Mouse (Mus musculus) MEL-GATA-1-ER (cell line): ENCODE results near the gene Cd37.

Source experiments
- DNase-seq: peaks from one replicate; pipeline ENCODE4 v3.0.0-alpha.2; 2012; ENCODE audit warnings: low read depth; ENCODE audit errors: extremely low read depth

Gene Cd37

GRCm38 (mm10) chr7:45234922-45235571 is 3.9 kb downstream of the Cd37 start:
- no peak for DNase-seq

- no peak for DNase-seq
These were observed 4.5 kb downstream of the Cd37 start for GRCm38 (mm10) chr7:45234333-45234841.

GRCm38 (mm10) chr7:45233580-45234332 is 5.2 kb downstream of the Cd37 start:
- DNase-seq = no peak

GRCm38 (mm10) chr7:45232716-45233465 is 6.0 kb downstream of the Cd37 start:
- no peak for DNase-seq

GRCm38 (mm10) chr7:45231941-45232340 is 7.0 kb downstream of the Cd37 start:
- DNase-seq = no peak

- DNase-seq = no peak
These were observed 7.7 kb downstream of the Cd37 start for GRCm38 (mm10) chr7:45231192-45231591.

- no peak for DNase-seq
These were observed 9.3 kb downstream of the Cd37 start for GRCm38 (mm10) chr7:45229459-45230203.

- no peak for DNase-seq
These were observed 9.9 kb downstream of the Cd37 start for GRCm38 (mm10) chr7:45229046-45229445.

GRCm38 (mm10) chr7:45228548-45228947 is 10.4 kb downstream of the Cd37 start:
- DNase-seq = no peak

- no peak for DNase-seq
These were observed 12.5 kb downstream of the Cd37 start for GRCm38 (mm10) chr7:45226421-45226820.

- no peak for DNase-seq
These were observed 14.1 kb downstream of the Cd37 start for GRCm38 (mm10) chr7:45224826-45225225.

- DNase-seq = no peak
These were observed 17.2 kb downstream of the Cd37 start for GRCm38 (mm10) chr7:45221680-45222079.

GRCm38 (mm10) chr7:45216442-45217183 is 22.3 kb downstream of the Cd37 start:
- DNase-seq = no peak

- no peak for DNase-seq
These were observed 23.1 kb downstream of the Cd37 start, which contains the start of gene Tead2 for GRCm38 (mm10) chr7:45215673-45216441. Gene Tead2, plus strand, starts transcription at chr7:45215753.

GRCm38 (mm10) chr7:45213708-45214107 is 25.2 kb downstream of the Cd37 start:
- DNase-seq = no peak

GRCm38 (mm10) chr7:45212356-45212755 is 26.6 kb downstream of the Cd37 start:
- no peak for DNase-seq

- DNase-seq = peak; percentile 56
These were observed 27.1 kb downstream of the Cd37 start, which contains the start of gene Dkkl1 for GRCm38 (mm10) chr7:45211851-45212251. Gene Dkkl1, minus strand, starts transcription at chr7:45212147.

GRCm38 (mm10) chr7:45211070-45211469 is 27.8 kb downstream of the Cd37 start:
- DNase-seq = peak; percentile 24

- no peak for DNase-seq
These were observed 30.7 kb downstream of the Cd37 start for GRCm38 (mm10) chr7:45208260-45208659.
